Mouse (Mus musculus) myocyte (in vitro differentiated cells): ENCODE measurements around the gene Ino80. TPM values are rescaled to one million over a fixed set of nuclear protein-coding genes. Genes with fewer than 3 reads are reported as not detected.
A peak's percentile ranks its signal among the peaks of the same experiment; 100 is the strongest.

Source experiments
- H3K27me3 ChIP-seq: one replicate; pipeline ENCODE4 v1.6.1; 2011; ENCODE audit not compliant: control insufficient read depth, insufficient read depth, insufficient read length
- H3K36me3 ChIP-seq: one replicate; pipeline ENCODE4 v1.6.1; 2011; ENCODE audit not compliant: control insufficient read depth, insufficient read depth
- H3K4me2 ChIP-seq: one replicate; pipeline ENCODE4 v1.6.1; 2011; ENCODE audit warnings: low read depth, control low read depth
- H3K4me3 ChIP-seq: one replicate; pipeline ENCODE4 v1.5.1; 2011; ENCODE audit warnings: mild to moderate bottlenecking, control low read depth, moderate library complexity
- H3K79me2 ChIP-seq: one replicate; pipeline ENCODE4 v1.6.1; 2011; ENCODE audit not compliant: control insufficient read depth, insufficient read depth
- H3ac ChIP-seq: one replicate; pipeline ENCODE4 v1.6.1; 2011; ENCODE audit not compliant: control insufficient read depth, insufficient read length
- CEBPB ChIP-seq: IDR thresholded peaks from 2 replicates; pipeline ENCODE4 v1.6.1; 2011; ENCODE audit warnings: mild to moderate bottlenecking, moderate library complexity; ENCODE audit not compliant: poor library complexity, insufficient read depth, severe bottlenecking
- E2F4 ChIP-seq: IDR thresholded peaks from one replicate; pipeline ENCODE4 v1.6.1; 2011; ENCODE audit warnings: mild to moderate bottlenecking, control low read depth, moderate library complexity; ENCODE audit not compliant: insufficient read depth
- MAX ChIP-seq: IDR thresholded peaks from one replicate; pipeline ENCODE4 v1.6.1; 2011; ENCODE audit warnings: low read depth, mild to moderate bottlenecking, control low read depth
- MYOD1 ChIP-seq, 3 experiments: IDR thresholded peaks; one replicate each; pipeline ENCODE4 v1.6.1; 2011; ENCODE audit warnings: control low read depth in 2 of 3, low read depth in 2 of 3, mild to moderate bottlenecking in 2 of 3, moderate library complexity in 1 of 3; ENCODE audit not compliant: insufficient read length in 2 of 3, control insufficient read depth in 1 of 3
- MYOG ChIP-seq, 3 experiments: IDR thresholded peaks; one replicate each; pipeline ENCODE4 v1.6.1; 2011; ENCODE audit warnings: control low read depth in 2 of 3, low read depth in 2 of 3, mild to moderate bottlenecking in 2 of 3; ENCODE audit not compliant: insufficient read length in 2 of 3, control insufficient read depth in 1 of 3, insufficient read depth in 1 of 3
- POLR2A ChIP-seq: IDR thresholded peaks from one replicate; pipeline ENCODE4 v1.6.1; 2011; ENCODE audit warnings: low read depth, mild to moderate bottlenecking, control low read depth, moderate library complexity; ENCODE audit not compliant: insufficient read length
- POLR2AphosphoS2 ChIP-seq: IDR thresholded peaks from one replicate; pipeline ENCODE4 v1.6.1; 2011; ENCODE audit warnings: low read depth, control low read depth; ENCODE audit not compliant: insufficient read length
- REST ChIP-seq: IDR thresholded peaks from one replicate; pipeline ENCODE4 v1.6.1; 2011; ENCODE audit warnings: mild to moderate bottlenecking, control low read depth, moderate library complexity; ENCODE audit not compliant: insufficient read depth, insufficient read length
- SRF ChIP-seq: IDR thresholded peaks from one replicate; pipeline ENCODE4 v1.6.1; 2011; ENCODE audit warnings: low read depth; ENCODE audit not compliant: control insufficient read depth, insufficient read length
- TCF12 ChIP-seq: IDR thresholded peaks from one replicate; pipeline ENCODE4 v1.6.1; 2011; ENCODE audit warnings: mild to moderate bottlenecking, control low read depth; ENCODE audit not compliant: poor library complexity, insufficient read depth, severe bottlenecking
- TCF3 ChIP-seq: IDR thresholded peaks from one replicate; pipeline ENCODE4 v1.6.1; 2011; ENCODE audit warnings: low read depth, control low read depth; ENCODE audit not compliant: insufficient read length
- USF1 ChIP-seq: IDR thresholded peaks from one replicate; pipeline ENCODE4 v1.6.1; 2011; ENCODE audit warnings: low read depth, mild to moderate bottlenecking, control low read depth, moderate library complexity
- polyA plus RNA-seq: library from polyadenylated mRNA; unstranded; fragments of >200 nt; fragmentation: generic; extraction: Trizol; gene quantifications from one replicate; pipeline ENCODE4 v1.2.1, GENCODE M21; 2012; ENCODE audit warnings: missing spikeins

Gene Ino80
- polyA plus RNA-seq, 1 experiment: 7.3 TPM

GRCm38 (mm10) chr2:119327942-119328526 lies 149.5 kb downstream of the Ino80 start:
- Histone ChIP-seq H3K4me3 (no peak overlapping the region), H3K79me2 (no peaks in the 10 kb centered on the region), H3K4me2 (no peak overlapping the region), H3K27me3 (peaks cover 78% of the 10 kb centered on the region), H3ac (no peak overlapping the region), H3K36me3 (no peaks in the 10 kb centered on the region)
- TF ChIP-seq MYOD1 (IDR thresholded peaks at IDR 0.05; ENCODE audit: control insufficient read depth in 1 of 3, insufficient read length in 2 of 3, low read depth in 2 of 3): no peak
- no peak for TF ChIP-seq POLR2AphosphoS2
- TF ChIP-seq TCF3: no peak
- TF ChIP-seq SRF: no peak
- no peak for TF ChIP-seq E2F4
- no peak for TF ChIP-seq MYOG (IDR thresholded peaks at IDR 0.05; ENCODE audit: control insufficient read depth in 1 of 3, insufficient read depth in 1 of 3, insufficient read length in 2 of 3, low read depth in 2 of 3)
- TF ChIP-seq POLR2A: no peak
- no peak for TF ChIP-seq MAX
- no peak for TF ChIP-seq TCF12

- TF ChIP-seq TCF12 (no peak), MAX (no peak), USF1 (no peak), POLR2AphosphoS2 (no peak), E2F4 (no peak), REST (no peak), TCF3 (no peak), MYOD1 (IDR thresholded peaks at IDR 0.05; ENCODE audit: control insufficient read depth in 1 of 3, insufficient read length in 2 of 3, low read depth in 2 of 3) (no peak), POLR2A (no peak), SRF (no peak), MYOG (IDR thresholded peaks at IDR 0.05; ENCODE audit: control insufficient read depth in 1 of 3, insufficient read depth in 1 of 3, insufficient read length in 2 of 3, low read depth in 2 of 3) (no peak), CEBPB (no peak)
Measured at GRCm38 (mm10) chr2:119327102-119327480, 150.4 kb downstream of the Ino80 start.

GRCm38 (mm10) chr2:119326161-119327101 lies 151.1 kb downstream of the Ino80 start:
- peaks cover 66% of the 10 kb centered on the region for H3K27me3 ChIP-seq
- TF ChIP-seq POLR2AphosphoS2: no peak
- no peak for TF ChIP-seq SRF
- TF ChIP-seq MYOG (IDR thresholded peaks at IDR 0.05; ENCODE audit: control insufficient read depth in 1 of 3, insufficient read depth in 1 of 3, insufficient read length in 2 of 3, low read depth in 2 of 3): no peak
- TF ChIP-seq TCF3: no peak
- no peak for TF ChIP-seq MYOD1 (IDR thresholded peaks at IDR 0.05; ENCODE audit: control insufficient read depth in 1 of 3, insufficient read length in 2 of 3, low read depth in 2 of 3)
- no peak for TF ChIP-seq CEBPB
- no peak for TF ChIP-seq REST
- TF ChIP-seq MAX: no peak
- TF ChIP-seq USF1: no peak
- TF ChIP-seq TCF12: no peak
- no peak for TF ChIP-seq POLR2A
- TF ChIP-seq E2F4: no peak

More at GRCm38 (mm10) chr2:119327102-119327480, 150.4 kb downstream of the Ino80 start:
- H3K79me2 ChIP-seq: no peaks in the 10 kb centered on the region
- peaks cover 72% of the 10 kb centered on the region for H3K27me3 ChIP-seq
- H3K36me3 ChIP-seq: no peaks in the 10 kb centered on the region
- peak overlapping the region; percentile 96 for H3K4me2 ChIP-seq
- no peak overlapping the region for H3K4me3 ChIP-seq
- no peak overlapping the region for H3ac ChIP-seq

GRCm38 (mm10) chr2:119325568-119326143 lies 151.8 kb downstream of the Ino80 start, which contains the start of gene Dll4:
Gene Dll4, plus strand, starts transcription at chr2:119325784.
- Histone ChIP-seq H3K4me2 (peak within 1 kb of the TSS; percentile 96), H3K4me3 (no peak within 1 kb of the TSS), H3K36me3 (no peaks in the 10 kb centered on the region), H3K27me3 (peaks cover 58% of the 10 kb centered on the region), H3K79me2 (no peaks in the 10 kb centered on the region), H3ac (no peak within 1 kb of the TSS)
- TF ChIP-seq POLR2A (no peak), CEBPB (no peak), TCF12 (no peak), E2F4 (no peak), MAX (no peak), USF1 (no peak), MYOD1 (IDR thresholded peaks at IDR 0.05; ENCODE audit: control insufficient read depth in 1 of 3, insufficient read length in 2 of 3, low read depth in 2 of 3) (no peak), POLR2AphosphoS2 (no peak), SRF (no peak), MYOG (IDR thresholded peaks at IDR 0.05; ENCODE audit: control insufficient read depth in 1 of 3, insufficient read depth in 1 of 3, insufficient read length in 2 of 3, low read depth in 2 of 3) (no peak), REST (no peak), TCF3 (no peak)

More at GRCm38 (mm10) chr2:119326161-119327101, 151.1 kb downstream of the Ino80 start:
- Histone ChIP-seq H3K36me3 (no peaks in the 10 kb centered on the region), H3K79me2 (no peaks in the 10 kb centered on the region), H3ac (no peak overlapping the region), H3K4me2 (peak overlapping the region; percentile 96), H3K4me3 (no peak overlapping the region)
